Mouse (Mus musculus) lung, postnatal 36 days (tissue): ENCODE measurements at regions not wholly inside any gene's neighbourhood (a gene's known extent, or its start where the extent isn't known, plus 50 kb on each side); places are given as distances from the start of the nearest gene placed in this dataset.

Experiments
- DNase-seq: peaks from one replicate; pipeline ENCODE4 v3.0.0; 2022; ENCODE audit warnings: mixed read lengths

- DNase-seq = no peak
Measured at GRCm38 (mm10) chr6:93623541-93623940, 660.2 kb downstream of the Magi1 start.

- DNase-seq = no peak
Measured at GRCm38 (mm10) chr6:93616926-93617325, 666.8 kb downstream of the Magi1 start.

- DNase-seq = no peak
Measured at GRCm38 (mm10) chr6:93600376-93600775, 657.1 kb upstream of the Adamts9 start.

GRCm38 (mm10) chr6:93599371-93599770, 656.1 kb upstream of the Adamts9 start:
- DNase-seq = no peak

- DNase-seq = no peak
Measured at GRCm38 (mm10) chr6:93589935-93590334, 646.6 kb upstream of the Adamts9 start.

GRCm38 (mm10) chr6:93586871-93587270, 643.6 kb upstream of the Adamts9 start:
- peak; percentile 54 for DNase-seq

- DNase-seq = no peak
Measured at GRCm38 (mm10) chr6:93581141-93581540, 637.8 kb upstream of the Adamts9 start.

- no peak for DNase-seq
Measured at GRCm38 (mm10) chr6:93580716-93581115, 637.4 kb upstream of the Adamts9 start.

GRCm38 (mm10) chr6:93575249-93575648, 632.0 kb upstream of the Adamts9 start:
- DNase-seq = no peak

GRCm38 (mm10) chr6:93573679-93574635, 630.7 kb upstream of the Adamts9 start:
- peak; percentile 16 for DNase-seq

GRCm38 (mm10) chr6:93569866-93570265, 626.6 kb upstream of the Adamts9 start:
- DNase-seq = no peak

GRCm38 (mm10) chr6:93569211-93569610, 625.9 kb upstream of the Adamts9 start:
- DNase-seq = no peak

GRCm38 (mm10) chr6:93566661-93567060, 623.4 kb upstream of the Adamts9 start:
- DNase-seq = no peak

- no peak for DNase-seq
Measured at GRCm38 (mm10) chr6:93548311-93548710, 605.0 kb upstream of the Adamts9 start.

- no peak for DNase-seq
Measured at GRCm38 (mm10) chr6:93544246-93544645, 601.0 kb upstream of the Adamts9 start.

- DNase-seq = peak; percentile 19
Measured at GRCm38 (mm10) chr6:93543354-93544129, 600.2 kb upstream of the Adamts9 start.

- DNase-seq = no peak
Measured at GRCm38 (mm10) chr6:93539583-93539982, 596.3 kb upstream of the Adamts9 start.

GRCm38 (mm10) chr6:93539171-93539570, 595.9 kb upstream of the Adamts9 start:
- no peak for DNase-seq

- DNase-seq = no peak
Measured at GRCm38 (mm10) chr6:93537971-93538370, 594.7 kb upstream of the Adamts9 start.

- peak; percentile 65 for DNase-seq
Measured at GRCm38 (mm10) chr6:93537126-93537525, 593.8 kb upstream of the Adamts9 start.

GRCm38 (mm10) chr6:93513818-93514217, 570.5 kb upstream of the Adamts9 start:
- peak; percentile 3 for DNase-seq

GRCm38 (mm10) chr6:93509857-93510256, 566.6 kb upstream of the Adamts9 start:
- peak; percentile 10 for DNase-seq

- DNase-seq = no peak
Measured at GRCm38 (mm10) chr6:93497824-93498223, 554.5 kb upstream of the Adamts9 start.
